Mouse (Mus musculus) MEL (cell line): ENCODE results near the gene Mylk4.

ENCODE experiments used
- CTCF ChIP-seq, 3 experiments: IDR thresholded peaks in 2 of 3; conservative IDR thresholded peaks in 1 of 3; 2 replicates each; pipeline ENCODE4 v1.5.1; 2011 to 2012; ENCODE audit warnings: low read length in 3 of 3, low read depth in 2 of 3, mild to moderate bottlenecking in 2 of 3, improper control_type of control experiment in 1 of 3, inconsistent platforms in 1 of 3, mixed read lengths in 1 of 3, moderate library complexity in 1 of 3; ENCODE audit not compliant: control insufficient read depth in 1 of 3, insufficient read depth in 1 of 3, poor library complexity in 1 of 3, severe bottlenecking in 1 of 3
- EP300 ChIP-seq, 2 experiments: IDR thresholded peaks; 2 replicates each; pipeline ENCODE4 v1.6.1; 2011; ENCODE audit warnings: improper control_type of control experiment in 2 of 2, low read length in 2 of 2, low read depth in 1 of 2, mild to moderate bottlenecking in 1 of 2
- POLR2A ChIP-seq, 2 experiments: IDR thresholded peaks; 2 replicates each; pipeline ENCODE4 v1.6.1; 2011 to 2012; ENCODE audit warnings: low read length in 2 of 2, mild to moderate bottlenecking in 2 of 2, control low read depth in 1 of 2, improper control_type of control experiment in 1 of 2, low read depth in 1 of 2, moderate library complexity in 1 of 2; ENCODE audit not compliant: control insufficient read depth in 1 of 2, insufficient read depth in 1 of 2, poor library complexity in 1 of 2
- TAL1 ChIP-seq: IDR thresholded peaks from 2 replicates; pipeline ENCODE4 v1.6.1; 2012; ENCODE audit warnings: mild to moderate bottlenecking, inconsistent platforms, low read length, moderate library complexity, mixed read lengths
- TCF12 ChIP-seq: IDR thresholded peaks from 2 replicates; pipeline ENCODE4 v1.6.1; 2014; ENCODE audit warnings: low read depth, mild to moderate bottlenecking, inconsistent platforms, low read length, improper control_type of control experiment, moderate library complexity

DNA sequence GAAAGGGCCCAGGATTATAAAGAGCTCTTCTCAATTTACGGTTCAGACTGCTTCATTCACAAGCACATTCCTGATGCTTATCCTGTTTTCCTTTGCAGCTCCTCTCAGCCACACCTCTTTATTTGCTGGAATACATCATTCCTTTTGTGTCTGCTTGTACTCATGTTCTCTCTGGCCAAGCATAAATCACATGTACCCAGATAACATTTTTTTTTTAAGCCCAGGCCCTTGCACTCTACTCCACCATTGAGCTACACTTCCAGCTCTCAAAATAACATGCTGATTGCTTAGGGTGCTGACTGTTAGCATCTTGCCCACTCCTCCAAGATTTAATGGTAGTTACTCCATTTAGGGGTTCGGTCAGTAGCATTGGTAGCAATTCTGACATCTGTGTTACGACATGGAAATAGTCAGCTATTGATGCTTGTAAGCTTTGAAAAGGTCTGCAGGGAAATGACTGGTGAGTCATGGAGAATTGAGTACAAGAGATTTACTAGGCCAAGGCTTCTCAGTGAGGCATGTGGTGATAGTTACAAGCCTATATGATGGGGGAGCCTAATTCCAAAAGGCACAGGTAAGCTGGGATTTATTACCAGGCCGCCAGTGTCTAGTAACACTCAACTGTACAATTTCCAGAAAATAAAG lies 20.1 kb upstream of the Mylk4 start:
- no peak for TF ChIP-seq CTCF (IDR thresholded peaks at IDR 0.05 in 2 of 3, conservative IDR thresholded peaks at IDR 0.05 in 1 of 3; ENCODE audit: control insufficient read depth in 1 of 3, insufficient read depth in 1 of 3, low read depth in 2 of 3, low read length in 3 of 3, poor library complexity in 1 of 3, severe bottlenecking in 1 of 3)
- TF ChIP-seq EP300 (IDR thresholded peaks at IDR 0.05; ENCODE audit: low read depth in 1 of 2, low read length in 2 of 2) = no peak
- TF ChIP-seq TCF12 = no peak
- TF ChIP-seq TAL1 = no peak
- TF ChIP-seq POLR2A (IDR thresholded peaks at IDR 0.05; ENCODE audit: control insufficient read depth in 1 of 2, insufficient read depth in 1 of 2, low read depth in 1 of 2, low read length in 2 of 2, poor library complexity in 1 of 2) = no peak
